Mouse (Mus musculus) intestine, embryonic 14.5 days (tissue): Measurements from ENCODE around the gene Ush2a. TPM values are rescaled to one million over a fixed set of nuclear protein-coding genes. Genes with fewer than 3 reads are reported as not detected.

Experiments
- ATAC-seq: fragments of 200-750 bp; cut with Nextera tagmentation; replicated peaks from 2 replicates; pipeline ENCODE4 v1.8.0; 2017; ENCODE audit warnings: low read depth, moderate number of reproducible peaks, moderate TSS enrichment, moderate library complexity; ENCODE audit not compliant: low FRiP score, low TSS enrichment
- DNase-seq: peaks from one replicate; pipeline ENCODE4 v3.0.0-alpha.2; 2018; ENCODE audit warnings: low spot score
- H3K27ac ChIP-seq: fragments of 300-500 bp; sonication (generic); 2 replicates; pipeline ENCODE4 v1.5.1; 2014; ENCODE audit warnings: low read depth, mild to moderate bottlenecking, control low read depth
- H3K27me3 ChIP-seq: fragments of 300-500 bp; sonication (generic); replicated peaks from 2 replicates; pipeline ENCODE4 v1.6.1; 2014; ENCODE audit warnings: low read length, control low read depth; ENCODE audit not compliant: control insufficient read depth, insufficient read depth
- H3K36me3 ChIP-seq: fragments of 300-500 bp; sonication (generic); 2 replicates; pipeline ENCODE4 v1.6.1; 2014; ENCODE audit warnings: low read length, control low read depth; ENCODE audit not compliant: control insufficient read depth, insufficient read depth
- H3K4me1 ChIP-seq: fragments of 300-500 bp; sonication (generic); replicated peaks from 2 replicates; pipeline ENCODE4 v1.6.1; 2014; ENCODE audit warnings: low read length, control low read depth, mixed read lengths; ENCODE audit not compliant: control insufficient read depth, insufficient read depth
- H3K4me2 ChIP-seq: fragments of 300-500 bp; sonication (generic); 2 replicates; pipeline ENCODE4 v1.6.1; 2014; ENCODE audit warnings: low read length
- H3K4me3 ChIP-seq: fragments of 300-500 bp; sonication (generic); 2 replicates; pipeline ENCODE4 v1.5.1; 2014; ENCODE audit warnings: low read depth, low read length, control low read depth, mixed read lengths
- H3K9ac ChIP-seq: fragments of 300-500 bp; sonication (generic); 2 replicates; pipeline ENCODE4 v1.6.1; 2014; ENCODE audit warnings: mild to moderate bottlenecking, low read length
- H3K9me3 ChIP-seq: fragments of 300-500 bp; sonication (generic); 2 replicates; pipeline ENCODE4 v1.6.1; 2016; ENCODE audit warnings: low read length, control low read depth; ENCODE audit not compliant: control insufficient read depth
- WGBS: fragments of 180-500 bp; shearing (Covaris S2); extraction: QIAGEN DNeasy Blood & Tissue Kit; methylation state at CpG from one replicate; pipeline ENCODE4 v1.1.7; 2014; 5-methylcytosine and 5-hydroxymethylcytosine counted together
- polyA plus RNA-seq: library from polyadenylated mRNA; unstranded; fragments of >200 nt; fragmentation: Nextera tagmentation; extraction: Ambion mirVana; gene quantifications from 2 replicates; pipeline ENCODE4 v1.2.1, GENCODE M21; 2014

Ush2a gene
- polyA plus RNA-seq, 1 experiment from 2014 or later: 0.04 TPM

DNA sequence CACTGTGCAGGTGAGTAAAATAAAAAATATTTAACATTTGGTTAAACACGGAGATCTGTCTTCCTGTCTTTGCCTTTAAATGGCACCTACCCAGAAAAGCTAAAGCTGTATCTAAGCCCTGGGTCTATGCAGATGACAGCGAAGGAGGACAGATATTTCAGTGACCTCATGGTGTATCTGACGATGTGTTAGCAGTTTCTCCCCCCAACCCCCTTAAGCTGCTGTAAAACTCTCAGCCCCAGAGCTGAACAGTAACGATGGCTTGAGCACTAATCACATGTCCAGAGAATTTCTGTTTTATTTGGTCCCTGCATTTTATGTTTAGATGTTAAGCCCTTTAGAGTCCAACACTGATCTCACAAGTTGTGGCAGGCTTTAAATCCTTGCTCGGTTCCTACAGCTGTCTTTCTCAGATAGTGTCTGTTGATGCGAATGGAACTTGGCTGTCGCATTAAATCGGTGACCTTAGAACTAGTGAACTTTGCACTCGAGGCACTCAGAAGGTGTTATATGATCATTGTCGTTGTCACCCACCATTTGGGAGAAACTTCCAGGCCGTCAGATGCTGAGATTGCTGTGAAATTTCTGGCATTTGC is 5.4 kb downstream of the Ush2a start:
- WGBS: 54% methylated on average over 11 of the region's 11 CpGs
- Histone ChIP-seq H3K9ac (no peak overlapping the region), H3K4me2 (no peak overlapping the region), H3K27me3 (no peaks in the 10 kb centered on the region), H3K27ac (no peak overlapping the region), H3K4me3 (no peak overlapping the region), H3K4me1 (no peaks in the 10 kb centered on the region), H3K9me3 (no peaks in the 10 kb centered on the region), H3K36me3 (no peaks in the 10 kb centered on the region)
- no peak for DNase-seq
- no peak for ATAC-seq

- Histone ChIP-seq H3K4me1 (no peaks in the 10 kb centered on the region), H3K27ac (no peak overlapping the region), H3K9ac (no peak overlapping the region), H3K4me3 (no peak overlapping the region), H3K27me3 (no peaks in the 10 kb centered on the region), H3K4me2 (no peak overlapping the region), H3K36me3 (no peaks in the 10 kb centered on the region), H3K9me3 (no peaks in the 10 kb centered on the region)
- DNase-seq: no peak
- WGBS: 82% methylated on average over 6 of the region's 6 CpGs
- no peak for ATAC-seq
These were observed 7.2 kb downstream of the Ush2a start for GRCm38 (mm10) chr1:188269071-188269470.

DNA sequence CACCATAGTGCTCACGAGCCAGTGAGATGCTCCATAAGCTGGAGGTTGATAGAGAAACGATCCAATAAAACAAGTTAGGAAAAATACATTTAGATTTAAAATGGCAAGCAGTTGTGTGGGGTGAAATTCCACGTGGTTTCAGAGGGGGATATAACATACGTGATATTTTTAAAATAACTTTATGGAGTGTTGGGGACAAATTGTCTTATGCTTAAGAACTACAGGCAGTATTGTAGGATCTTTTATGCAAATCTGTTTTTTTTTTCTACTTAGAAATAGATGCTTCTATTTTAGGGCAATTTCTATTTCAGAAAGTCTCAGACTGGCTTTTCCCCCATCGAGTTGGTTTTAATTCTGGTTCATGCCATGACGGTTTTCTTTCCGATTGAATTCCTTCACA is 51.5 kb downstream of the Ush2a start:
- H3K27ac ChIP-seq: no peak overlapping the region
- 90% methylated on average over 7 of the region's 7 CpGs for WGBS
- no peak overlapping the region for H3K4me2 ChIP-seq
- no peak overlapping the region for H3K4me3 ChIP-seq
- no peaks in the 10 kb centered on the region for H3K27me3 ChIP-seq
- no peaks in the 10 kb centered on the region for H3K36me3 ChIP-seq
- ATAC-seq: no peak
- H3K9ac ChIP-seq: no peak overlapping the region
- no peaks in the 10 kb centered on the region for H3K4me1 ChIP-seq
- no peaks in the 10 kb centered on the region for H3K9me3 ChIP-seq
- DNase-seq: no peak

GRCm38 (mm10) chr1:188316574-188316973 is 54.8 kb downstream of the Ush2a start:
- no peak overlapping the region for H3K4me3 ChIP-seq
- WGBS: 78% methylated on average over 5 of the region's 5 CpGs
- no peaks in the 10 kb centered on the region for H3K27me3 ChIP-seq
- H3K9me3 ChIP-seq: no peaks in the 10 kb centered on the region
- no peaks in the 10 kb centered on the region for H3K36me3 ChIP-seq
- no peak overlapping the region for H3K27ac ChIP-seq
- DNase-seq (no peak), ATAC-seq (no peak)
- H3K9ac ChIP-seq: no peak overlapping the region
- no peak overlapping the region for H3K4me2 ChIP-seq
- H3K4me1 ChIP-seq: no peaks in the 10 kb centered on the region

GRCm38 (mm10) chr1:188320204-188320603 is 58.4 kb downstream of the Ush2a start:
- Histone ChIP-seq H3K36me3 (no peaks in the 10 kb centered on the region), H3K4me1 (no peaks in the 10 kb centered on the region), H3K27ac (no peak overlapping the region), H3K27me3 (no peaks in the 10 kb centered on the region), H3K4me2 (no peak overlapping the region), H3K4me3 (no peak overlapping the region), H3K9ac (no peak overlapping the region), H3K9me3 (no peaks in the 10 kb centered on the region)
- WGBS: 73% methylated on average over 4 of the region's 4 CpGs
- no peak for ATAC-seq
- DNase-seq: no peak

DNA sequence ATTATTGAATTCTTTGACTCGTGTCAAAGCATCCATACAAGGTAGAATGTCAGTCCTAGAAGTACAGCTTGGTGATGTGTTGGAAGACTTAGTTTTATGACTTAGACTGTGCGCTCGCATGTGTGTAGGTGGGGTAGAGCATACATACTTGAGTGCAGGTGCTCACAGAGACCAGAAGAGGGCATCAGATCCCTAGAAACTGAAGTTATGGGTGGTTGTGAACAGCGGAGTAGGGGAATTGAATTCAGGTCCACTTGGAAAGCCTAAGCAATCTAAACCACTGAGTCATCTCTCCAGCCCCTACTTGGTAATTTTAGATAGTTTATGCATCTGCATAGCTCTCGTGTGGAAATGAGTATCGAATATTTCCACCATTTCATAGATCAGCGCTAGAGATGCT is 59.7 kb downstream of the Ush2a start:
- no peak overlapping the region for H3K4me2 ChIP-seq
- no peaks in the 10 kb centered on the region for H3K36me3 ChIP-seq
- H3K4me1 ChIP-seq: no peaks in the 10 kb centered on the region
- H3K9ac ChIP-seq: no peak overlapping the region
- H3K27me3 ChIP-seq: no peaks in the 10 kb centered on the region
- DNase-seq (no peak), ATAC-seq (no peak)
- WGBS: 83% methylated on average over 7 of the region's 7 CpGs
- H3K9me3 ChIP-seq: no peaks in the 10 kb centered on the region
- H3K27ac ChIP-seq: no peak overlapping the region
- H3K4me3 ChIP-seq: no peak overlapping the region

- no peak overlapping the region for H3K4me2 ChIP-seq
- no peak overlapping the region for H3K9ac ChIP-seq
- no peaks in the 10 kb centered on the region for H3K27me3 ChIP-seq
- no peak for ATAC-seq
- DNase-seq: no peak
- no peak overlapping the region for H3K4me3 ChIP-seq
- no peak overlapping the region for H3K27ac ChIP-seq
- H3K36me3 ChIP-seq: no peaks in the 10 kb centered on the region
- no peaks in the 10 kb centered on the region for H3K4me1 ChIP-seq
- 91% methylated on average over 2 of the region's 2 CpGs for WGBS
- H3K9me3 ChIP-seq: no peaks in the 10 kb centered on the region
These were observed 68.6 kb downstream of the Ush2a start for GRCm38 (mm10) chr1:188330406-188330805.

DNA sequence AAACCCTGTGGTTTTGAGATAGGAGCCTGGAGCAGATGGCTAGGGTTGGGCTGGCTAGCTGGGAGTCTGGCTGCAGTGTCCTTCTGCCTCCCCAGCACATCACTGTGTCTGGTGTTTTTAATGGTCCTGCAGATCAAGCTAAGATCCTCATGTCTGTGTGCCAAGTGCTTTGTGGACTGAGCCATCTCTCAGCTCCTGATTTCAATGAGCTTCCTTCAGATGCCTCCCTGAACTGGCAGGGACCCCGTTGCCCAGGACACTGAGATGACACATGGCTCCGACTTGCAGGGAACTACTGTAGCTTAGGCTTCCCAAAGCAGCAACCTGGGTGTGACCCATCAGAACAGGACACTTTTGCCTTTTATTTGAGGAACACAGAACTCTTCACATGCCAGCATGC is 72.1 kb downstream of the Ush2a start:
- no peak overlapping the region for H3K27ac ChIP-seq
- H3K9me3 ChIP-seq: no peaks in the 10 kb centered on the region
- DNase-seq: no peak
- no peak overlapping the region for H3K4me3 ChIP-seq
- no peak for ATAC-seq
- no peak overlapping the region for H3K4me2 ChIP-seq
- no peak overlapping the region for H3K9ac ChIP-seq
- H3K36me3 ChIP-seq: no peaks in the 10 kb centered on the region
- WGBS: 78% methylated on average over 2 of the region's 2 CpGs
- no peaks in the 10 kb centered on the region for H3K4me1 ChIP-seq
- no peaks in the 10 kb centered on the region for H3K27me3 ChIP-seq

DNA sequence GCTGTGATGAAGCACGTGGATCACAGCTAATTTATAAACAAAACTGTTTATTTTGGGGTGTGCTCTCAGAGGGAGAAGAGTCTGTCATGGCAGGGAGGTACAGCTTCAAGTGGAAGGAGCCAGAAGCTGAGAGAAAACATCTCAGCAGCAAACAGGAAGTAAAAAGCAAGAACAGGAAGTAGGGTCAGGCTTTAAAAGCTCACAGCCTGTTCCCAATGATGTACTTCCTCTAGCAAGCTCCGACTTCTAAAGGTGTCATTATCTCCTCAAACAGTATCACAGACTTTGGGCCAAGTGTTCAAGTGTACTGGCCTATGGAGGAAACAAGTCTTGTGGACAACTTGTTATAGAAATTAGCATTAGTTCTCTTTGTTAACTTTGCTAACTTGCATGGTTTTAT is 85.9 kb downstream of the Ush2a start:
- Histone ChIP-seq H3K4me2 (no peak overlapping the region), H3K27ac (no peak overlapping the region), H3K9me3 (no peaks in the 10 kb centered on the region), H3K4me1 (no peaks in the 10 kb centered on the region), H3K4me3 (no peak overlapping the region), H3K27me3 (no peaks in the 10 kb centered on the region), H3K36me3 (no peaks in the 10 kb centered on the region), H3K9ac (no peak overlapping the region)
- ATAC-seq (no peak), DNase-seq (no peak)
- WGBS: 33% methylated on average over 2 of the region's 2 CpGs
